14 mouse cellular contexts compared by ENCODE assay signal in the genomic region with DNA sequence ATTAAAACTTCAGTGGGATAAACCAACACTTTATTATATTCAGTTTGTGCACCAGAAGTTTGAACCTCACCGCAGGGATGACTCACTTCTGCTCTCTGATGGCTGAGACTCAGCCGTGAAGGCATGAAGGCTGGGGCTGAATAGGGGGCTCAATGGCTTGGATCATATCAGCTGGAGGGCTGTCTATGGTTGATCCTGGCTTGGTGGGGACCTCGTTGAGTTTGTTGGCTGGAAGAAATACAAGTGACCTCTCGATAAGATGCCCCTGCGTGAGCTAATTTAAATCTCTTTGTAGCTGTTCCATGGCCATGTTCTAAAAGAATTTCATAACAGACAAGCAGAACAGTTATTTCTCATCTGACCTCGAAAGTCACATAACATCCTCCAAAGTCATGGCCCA.
"Had no signal": no experiment of that assay in that cellular context is flagged by ENCODE, and none has a peak within 500 bp of the region (broad histone marks: within the 10 kb centered on the region; RNA-seq: fewer than 3 reads in every experiment).

No protein-coding gene starts in this region.

- DNase-seq: gastrocnemius, postnatal 14 days; gastrocnemius, postnatal 36 days; heart, adult 11 months; heart, adult 2 months; heart, postnatal 14 days; heart, postnatal 36 days; kidney, adult 11 months; kidney, adult 2 months; kidney, adult 9 months; kidney, postnatal 14 days; kidney, postnatal 36 days; liver; liver, embryonic 13.5 days; liver, postnatal 0 days had no signal
